Mouse (Mus musculus) lung, postnatal 0 days (tissue): Measurements from ENCODE around the gene Gm128.

ENCODE experiments used
- CTCF ChIP-seq: IDR thresholded peaks from 2 replicates; pipeline ENCODE4 v1.5.1; 2016; ENCODE audit warnings: antibody characterized with exemption, mild to moderate bottlenecking
- EP300 ChIP-seq: IDR thresholded peaks from 2 replicates; pipeline ENCODE4 v1.6.1; 2016; ENCODE audit warnings: antibody characterized with exemption, mild to moderate bottlenecking, control low read depth

- TF ChIP-seq EP300, result no peak
- TF ChIP-seq CTCF, result no peak
Measured at GRCm38 (mm10) chr3:95228894-95229780, 12.3 kb downstream of the Gm128 start.
